Mouse (Mus musculus): ENCODE results near the gene Mfsd4b2. TPM values are rescaled to one million over a fixed set of nuclear protein-coding genes. Genes with fewer than 3 reads are reported as not detected.

Mfsd4b2 gene
- 0.06 and 0.13 TPM in 2 replicates for polyA plus RNA-seq (2016; fragmentation: Nextera tagmentation; extraction: Ambion mirVana)

DNA sequence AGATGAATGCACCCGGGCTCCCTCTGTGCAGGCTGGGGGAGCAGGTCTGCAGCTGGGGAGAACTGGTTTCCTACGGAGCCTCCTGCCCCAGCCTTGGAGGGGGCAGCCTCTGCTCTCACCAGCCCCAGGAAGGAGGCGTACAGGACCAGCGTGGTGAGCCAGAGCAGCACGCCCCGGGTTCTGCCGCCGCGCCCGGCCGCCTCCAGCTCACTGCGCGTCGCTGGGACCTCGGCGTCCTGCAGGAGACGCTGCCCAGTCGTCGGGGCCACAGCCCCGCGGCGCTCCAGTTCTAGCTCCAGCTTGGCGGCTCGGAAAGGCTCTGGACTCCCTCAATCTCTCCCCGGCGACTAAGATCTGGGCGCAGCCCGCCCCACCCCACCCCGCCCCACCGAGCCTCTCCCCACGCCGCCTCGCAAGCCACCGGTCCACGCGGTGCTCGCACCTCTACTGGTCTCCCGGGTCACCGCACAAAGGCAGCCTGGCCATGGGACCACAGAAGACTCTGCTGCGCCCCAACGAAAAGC, at the start of gene Mfsd4b2:
Mfsd4b2 (minus strand) TSS at position 308 of the 524 bp plus-strand sequence.
- Histone ChIP-seq H3K9ac (peak within 1 kb of the TSS; percentile 57), H3K4me1 (no peaks in the 10 kb centered on the region), H3K4me2 (replicated peaks) (peak within 1 kb of the TSS; percentile 89), H3K27ac (no peak within 1 kb of the TSS), H3K27me3 (peaks cover 18% of the 10 kb centered on the region), H3K36me3 (no peaks in the 10 kb centered on the region), H3K9me3 (no peaks in the 10 kb centered on the region), H3K4me3 (peak within 1 kb of the TSS; percentile 46)
- peak; percentile 77; the same call in 1 of the 2 replicates for ATAC-seq (ENCODE audit: insufficient number of reproducible peaks, insufficient read depth, low FRiP score, low TSS enrichment)
- 1% methylated on average over 32 of the region's 41 CpGs for WGBS

DNA sequence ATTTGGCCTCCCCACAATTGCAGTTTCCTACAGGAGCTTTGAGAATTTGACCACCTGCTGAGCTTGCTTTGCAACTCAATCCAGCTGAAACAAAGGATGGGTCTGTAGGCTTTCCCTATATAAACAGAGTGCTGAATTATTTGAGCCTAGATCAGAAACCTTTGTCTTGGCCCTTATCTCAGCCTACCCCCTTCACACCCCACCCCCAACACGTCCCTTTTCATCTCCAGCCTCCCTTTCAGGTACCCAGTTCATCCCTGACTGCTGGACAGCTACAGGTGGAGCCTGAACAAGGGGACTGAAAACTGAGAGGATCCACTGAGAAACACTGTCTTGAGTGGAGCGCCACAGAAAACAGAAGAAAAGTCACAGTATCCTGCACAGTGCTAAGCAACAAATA, 49.0 kb upstream of the Mfsd4b2 start:
- no peaks in the 10 kb centered on the region for H3K36me3 ChIP-seq
- H3K4me1 ChIP-seq: no peaks in the 10 kb centered on the region
- no peak overlapping the region for H3K9ac ChIP-seq
- no peaks in the 10 kb centered on the region for H3K27me3 ChIP-seq
- peaks cover 9% of the 10 kb centered on the region; the same call in 1 of the 2 replicates for H3K9me3 ChIP-seq
- ATAC-seq (ENCODE audit: insufficient number of reproducible peaks, insufficient read depth, low FRiP score, low TSS enrichment): no peak
- H3K27ac ChIP-seq: no peak overlapping the region
- H3K4me2 ChIP-seq (replicated peaks): no peak overlapping the region
- no peak overlapping the region for H3K4me3 ChIP-seq
- WGBS: 40% methylated on average over 2 of the region's 2 CpGs

DNA sequence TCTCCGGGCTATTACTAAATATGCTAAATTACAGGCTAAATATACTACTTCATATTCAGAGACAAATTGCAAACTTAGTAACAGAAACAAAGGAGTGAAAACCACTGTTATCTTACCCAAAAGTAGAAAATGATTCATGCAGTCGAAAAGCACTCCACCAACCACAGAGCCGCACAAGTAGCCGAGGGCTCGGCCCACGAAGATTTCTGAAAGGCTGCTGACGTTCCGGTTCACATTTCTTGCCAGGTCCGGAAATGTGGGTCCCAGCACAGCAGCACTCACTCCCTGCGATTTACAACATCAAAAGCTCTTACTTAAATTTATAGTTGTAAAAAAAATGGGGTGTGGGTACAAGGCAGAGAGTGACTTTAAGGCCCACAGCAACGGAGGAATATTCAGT, 48.3 kb upstream of the Mfsd4b2 start:
- no peak overlapping the region for H3K27ac ChIP-seq
- H3K9ac ChIP-seq: no peak overlapping the region
- ATAC-seq (ENCODE audit: insufficient number of reproducible peaks, insufficient read depth, low FRiP score, low TSS enrichment): no peak
- WGBS: 56% methylated on average over 11 of the region's 11 CpGs
- H3K4me3 ChIP-seq: no peak overlapping the region
- peaks cover 9% of the 10 kb centered on the region; the same call in 1 of the 2 replicates for H3K9me3 ChIP-seq
- H3K4me2 ChIP-seq (replicated peaks): no peak overlapping the region
- H3K27me3 ChIP-seq: no peaks in the 10 kb centered on the region
- H3K4me1 ChIP-seq: no peaks in the 10 kb centered on the region
- no peaks in the 10 kb centered on the region for H3K36me3 ChIP-seq

DNA sequence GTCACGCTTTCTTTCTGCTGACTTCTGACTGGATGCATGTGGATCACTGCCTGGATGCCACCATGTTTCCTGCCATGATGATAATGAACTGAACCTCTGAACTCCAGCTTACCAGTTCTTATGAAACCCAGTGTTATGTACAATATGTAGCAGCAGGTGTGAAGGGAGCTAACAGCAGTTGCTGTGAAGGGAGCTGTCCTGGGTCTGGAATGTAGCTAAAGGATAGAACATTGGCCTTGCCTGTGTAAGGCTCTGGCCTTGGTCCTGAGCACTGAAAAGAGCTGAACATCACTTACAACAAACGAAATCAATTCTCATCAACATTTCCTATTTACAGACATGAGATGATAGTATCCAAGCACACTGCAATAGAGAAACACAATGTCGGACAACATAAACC, 40.8 kb upstream of the Mfsd4b2 start:
- no peaks in the 10 kb centered on the region for H3K36me3 ChIP-seq
- no peaks in the 10 kb centered on the region for H3K4me1 ChIP-seq
- WGBS: 86% methylated on average over 3 of the region's 3 CpGs
- H3K4me2 ChIP-seq (replicated peaks): no peak overlapping the region
- H3K9ac ChIP-seq: no peak overlapping the region
- H3K27me3 ChIP-seq: no peaks in the 10 kb centered on the region
- no peak for ATAC-seq (ENCODE audit: insufficient number of reproducible peaks, insufficient read depth, low FRiP score, low TSS enrichment)
- H3K27ac ChIP-seq: no peak overlapping the region
- no peak overlapping the region for H3K4me3 ChIP-seq
- H3K9me3 ChIP-seq: no peaks in the 10 kb centered on the region

DNA sequence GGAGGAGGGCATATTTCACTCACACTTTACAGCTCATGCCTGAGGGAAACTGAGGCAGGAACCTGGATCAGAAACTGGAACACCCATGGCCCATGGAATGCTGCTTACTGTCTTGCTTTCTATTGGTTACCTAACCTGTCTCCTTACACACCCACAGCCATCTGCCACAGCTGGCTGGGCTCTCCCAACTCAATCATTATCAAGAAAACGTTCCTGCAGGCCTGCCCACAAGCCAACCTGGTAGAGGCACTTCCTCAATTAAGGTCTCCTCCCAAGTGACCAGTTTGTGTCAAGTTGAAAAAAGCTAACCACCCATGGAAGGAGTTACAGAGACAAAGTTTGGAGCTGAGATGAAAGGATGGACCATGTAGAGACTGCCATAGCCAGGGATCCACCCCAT, 35.2 kb upstream of the Mfsd4b2 start:
- Histone ChIP-seq H3K4me1 (peaks cover 7% of the 10 kb centered on the region; the same call in 1 of the 2 replicates), H3K36me3 (no peaks in the 10 kb centered on the region), H3K27ac (no peak overlapping the region), H3K27me3 (0 out of 2 replicates have a peak, but pooled peaks cover 3% of the 10 kb centered on the region), H3K4me2 (replicated peaks) (no peak overlapping the region), H3K9me3 (no peaks in the 10 kb centered on the region), H3K4me3 (no peak overlapping the region), H3K9ac (no peak overlapping the region)
- 68% methylated on average over 1 of the region's 1 CpGs for WGBS
- no peak for ATAC-seq (ENCODE audit: insufficient number of reproducible peaks, insufficient read depth, low FRiP score, low TSS enrichment)

DNA sequence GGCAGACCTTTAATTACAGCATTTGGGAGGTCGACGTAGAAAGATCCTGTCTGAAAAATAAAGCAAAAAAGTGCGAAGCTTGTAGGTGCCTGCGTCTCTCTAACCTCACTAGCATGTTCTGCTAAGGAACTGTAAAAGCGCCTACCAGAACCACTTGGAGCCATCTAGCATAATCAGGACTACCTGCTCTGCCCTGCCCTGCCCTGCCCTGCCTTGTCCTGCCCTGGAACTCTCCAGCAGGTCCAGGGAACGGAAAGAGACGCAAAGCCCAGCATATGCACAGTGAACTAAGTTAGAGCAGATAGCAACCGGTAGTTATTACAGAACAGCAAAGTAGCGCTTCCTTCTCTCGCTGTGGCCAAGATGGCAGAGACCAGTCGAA, 33.7 kb upstream of the Mfsd4b2 start:
- Histone ChIP-seq H3K4me1 (peaks cover 7% of the 10 kb centered on the region; the same call in 1 of the 2 replicates), H3K36me3 (no peaks in the 10 kb centered on the region), H3K27me3 (0 out of 2 replicates have a peak, but pooled peaks cover 3% of the 10 kb centered on the region), H3K27ac (no peak overlapping the region), H3K4me2 (replicated peaks) (peak overlapping the region; percentile 94), H3K9me3 (no peaks in the 10 kb centered on the region), H3K4me3 (peak overlapping the region; percentile 51), H3K9ac (no peak overlapping the region)
- 42% methylated on average over 11 of the region's 11 CpGs for WGBS
- peak; percentile 48; the same call in 1 of the 2 replicates for ATAC-seq (ENCODE audit: insufficient number of reproducible peaks, insufficient read depth, low FRiP score, low TSS enrichment)

DNA sequence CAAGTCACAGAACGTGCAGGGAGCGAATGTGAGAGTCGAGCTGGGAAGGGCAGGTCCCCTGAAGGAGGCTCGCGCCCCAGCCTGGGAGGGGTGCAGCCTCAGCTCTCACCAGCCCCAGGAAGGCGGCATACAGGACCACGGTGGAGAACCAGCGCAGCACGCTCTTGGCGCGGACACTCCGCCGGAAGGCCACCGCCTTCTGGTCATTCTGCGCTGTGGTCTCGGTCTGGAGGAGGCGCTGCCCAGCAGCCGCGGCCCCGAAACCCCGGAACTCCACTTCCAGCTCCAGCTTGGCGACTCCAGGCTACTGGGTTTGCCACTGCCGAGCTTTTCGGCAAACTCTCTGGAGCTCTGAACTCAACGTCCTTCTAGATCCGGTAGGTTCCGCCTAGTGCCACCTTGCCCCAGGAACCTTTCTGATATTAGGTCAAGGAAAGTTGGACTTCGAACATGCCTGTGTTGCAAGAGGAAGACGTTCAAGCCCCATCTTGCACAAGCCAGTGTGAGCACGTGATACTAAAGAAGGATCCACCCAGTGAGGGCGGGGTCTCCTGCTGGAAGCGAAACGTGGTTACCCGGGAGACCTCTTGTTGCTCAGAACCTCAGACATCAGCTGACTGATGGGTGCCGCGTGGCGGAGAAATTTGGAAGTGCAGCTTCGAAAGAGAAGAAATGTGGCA, 33.2 kb upstream of the Mfsd4b2 start, which contains the start of gene Mfsd4b3:
Mfsd4b3 (minus strand) TSS at position 393 of the 680 bp plus-strand sequence.
- Histone ChIP-seq H3K27ac (0 out of 2 replicates have a peak within 1 kb of the TSS, but pooled peaks have one; percentile 50), H3K4me3 (peak within 1 kb of the TSS; percentile 51), H3K4me1 (peaks cover 7% of the 10 kb centered on the region; the same call in 1 of the 2 replicates), H3K27me3 (0 out of 2 replicates have a peak, but pooled peaks cover 3% of the 10 kb centered on the region), H3K9me3 (no peaks in the 10 kb centered on the region), H3K9ac (peak within 1 kb of the TSS; percentile 57), H3K36me3 (no peaks in the 10 kb centered on the region), H3K4me2 (replicated peaks) (peak within 1 kb of the TSS; percentile 94)
- under 1% methylated on average over 38 of the region's 38 CpGs for WGBS
- ATAC-seq (ENCODE audit: insufficient number of reproducible peaks, insufficient read depth, low FRiP score, low TSS enrichment): peak; percentile 92

DNA sequence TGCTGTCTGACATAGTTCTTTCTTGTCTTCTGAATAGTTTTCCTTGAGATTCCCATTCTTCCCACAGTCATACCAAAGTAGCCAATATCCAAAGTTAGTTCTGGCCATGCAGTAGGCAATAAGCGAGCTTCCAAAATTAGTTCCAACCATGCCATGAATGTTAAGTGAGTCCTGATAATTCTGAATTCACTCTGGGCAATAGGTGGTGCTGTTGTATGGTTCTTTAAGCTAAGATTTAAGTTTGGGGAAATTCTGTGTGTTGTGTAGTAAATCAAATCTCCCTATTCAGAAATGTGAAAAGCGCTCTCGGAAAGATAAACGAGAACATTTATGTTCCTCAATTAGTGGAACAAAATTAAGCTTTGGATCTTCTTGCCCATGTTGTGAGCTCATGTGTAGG, 31.5 kb upstream of the Mfsd4b2 start:
- 76% methylated on average over 4 of the region's 4 CpGs for whole genome bisulfite sequencing
- H3K9ac ChIP-seq: no peak overlapping the region

DNA sequence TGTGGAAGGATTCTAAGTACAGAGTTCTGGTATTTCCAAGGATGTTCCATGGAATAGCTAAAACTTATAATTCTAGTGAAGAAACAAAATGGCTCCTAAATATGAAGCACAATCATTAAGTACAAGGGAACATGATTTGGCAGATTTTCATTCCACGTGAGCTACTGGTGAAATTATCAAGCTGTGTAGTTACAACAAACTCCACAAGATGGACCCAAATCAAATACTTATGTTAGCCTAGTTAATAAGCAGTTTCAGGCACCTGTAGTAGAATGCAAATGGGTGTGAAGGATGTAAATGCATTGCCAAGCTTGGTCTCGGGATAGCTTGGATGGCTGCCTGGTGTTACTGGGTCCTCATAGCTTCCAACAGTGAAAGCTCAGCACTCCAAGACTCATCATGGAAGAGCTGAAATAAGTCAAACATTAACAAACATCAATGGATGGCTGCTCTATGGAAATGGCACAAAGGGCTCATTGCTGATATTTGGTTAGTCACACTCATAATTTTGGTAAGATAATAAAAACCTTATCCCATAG, 29.7 kb upstream of the Mfsd4b2 start:
- Histone ChIP-seq H3K27ac (no peak overlapping the region), H3K36me3 (no peaks in the 10 kb centered on the region), H3K27me3 (0 out of 2 replicates have a peak, but pooled peaks cover 3% of the 10 kb centered on the region), H3K4me2 (replicated peaks) (no peak overlapping the region), H3K9ac (no peak overlapping the region), H3K9me3 (no peaks in the 10 kb centered on the region), H3K4me1 (peaks cover 7% of the 10 kb centered on the region; the same call in 1 of the 2 replicates), H3K4me3 (no peak overlapping the region)
- no peak for ATAC-seq (ENCODE audit: insufficient number of reproducible peaks, insufficient read depth, low FRiP score, low TSS enrichment)
- WGBS: 71% methylated on average over 2 of the region's 2 CpGs

More for the DNA sequence above, 31.5 kb upstream of the Mfsd4b2 start:
- ATAC-seq (ENCODE audit: insufficient number of reproducible peaks, insufficient read depth, low FRiP score, low TSS enrichment): no peak
- peaks cover 7% of the 10 kb centered on the region; the same call in 1 of the 2 replicates for H3K4me1 ChIP-seq
- 0 out of 2 replicates have a peak, but pooled peaks cover 3% of the 10 kb centered on the region for H3K27me3 ChIP-seq
- H3K27ac ChIP-seq: no peak overlapping the region
- no peaks in the 10 kb centered on the region for H3K36me3 ChIP-seq
- no peak overlapping the region for H3K4me2 ChIP-seq (replicated peaks)
- no peak overlapping the region for H3K4me3 ChIP-seq
- no peaks in the 10 kb centered on the region for H3K9me3 ChIP-seq

DNA sequence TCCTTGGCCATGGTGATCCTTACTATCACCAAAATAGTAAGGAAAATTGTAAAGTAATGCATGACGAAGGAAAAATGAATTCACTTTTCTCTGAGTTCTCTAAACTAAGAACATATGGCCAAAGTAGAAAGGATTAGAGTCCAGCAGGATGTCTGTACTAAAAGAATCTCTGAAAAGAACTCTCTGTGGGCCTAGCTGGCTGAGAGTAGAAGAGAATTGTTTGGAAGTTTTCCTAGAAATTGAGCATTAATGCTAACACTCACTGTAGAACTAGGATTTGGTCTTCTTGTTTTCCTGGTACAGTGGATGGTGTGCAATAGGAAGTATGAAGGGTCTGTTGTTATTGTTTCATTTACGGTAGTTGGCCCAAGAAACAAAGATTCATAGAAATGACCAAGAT, 28.4 kb upstream of the Mfsd4b2 start:
- Histone ChIP-seq H3K9ac (no peak overlapping the region), H3K27me3 (0 out of 2 replicates have a peak, but pooled peaks cover 3% of the 10 kb centered on the region), H3K4me3 (no peak overlapping the region), H3K4me2 (replicated peaks) (no peak overlapping the region), H3K9me3 (no peaks in the 10 kb centered on the region), H3K27ac (no peak overlapping the region), H3K4me1 (peaks cover 3% of the 10 kb centered on the region; the same call in 1 of the 2 replicates), H3K36me3 (no peaks in the 10 kb centered on the region)
- no peak for ATAC-seq (ENCODE audit: insufficient number of reproducible peaks, insufficient read depth, low FRiP score, low TSS enrichment)
- WGBS: 71% methylated on average over 2 of the region's 2 CpGs

DNA sequence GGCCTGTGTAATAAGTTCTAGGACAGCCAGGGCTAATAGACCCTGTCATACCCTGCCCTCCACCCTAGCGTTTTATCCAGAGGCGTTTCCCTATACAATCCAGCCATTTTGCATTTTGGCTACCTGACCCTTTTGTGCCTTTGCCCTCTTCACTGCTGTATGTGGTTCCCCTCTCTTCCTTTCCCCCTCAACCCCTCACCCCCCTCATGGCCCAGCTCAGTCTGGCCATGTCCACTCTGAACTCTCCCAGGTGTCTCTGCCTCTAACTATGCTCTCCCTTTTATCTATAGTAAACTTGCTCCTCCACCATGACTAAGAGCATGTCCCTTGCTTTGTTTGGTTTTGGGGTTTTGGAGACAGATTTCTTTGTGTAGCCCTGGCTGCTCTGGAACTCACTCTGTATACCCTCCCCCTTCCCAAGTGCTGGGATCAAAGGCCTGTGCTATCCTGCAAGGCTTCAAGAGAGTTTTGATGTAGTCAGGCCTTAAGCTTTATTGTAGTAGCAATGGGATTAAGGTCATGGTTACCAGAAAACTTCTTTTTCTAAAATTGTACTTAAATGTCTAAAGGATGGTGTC, 22.7 kb upstream of the Mfsd4b2 start:
- Histone ChIP-seq H3K9ac (no peak overlapping the region), H3K4me1 (no peaks in the 10 kb centered on the region), H3K27me3 (no peaks in the 10 kb centered on the region), H3K4me2 (replicated peaks) (no peak overlapping the region), H3K27ac (no peak overlapping the region), H3K4me3 (no peak overlapping the region), H3K9me3 (no peaks in the 10 kb centered on the region), H3K36me3 (no peaks in the 10 kb centered on the region)
- no peak for ATAC-seq (ENCODE audit: insufficient number of reproducible peaks, insufficient read depth, low FRiP score, low TSS enrichment)
- 85% methylated on average over 2 of the region's 2 CpGs for WGBS

Data from embryonic facial prominence, embryonic 12.5 days (tissue).